30 mouse cellular contexts compared by ENCODE assay signal in the genomic region with DNA sequence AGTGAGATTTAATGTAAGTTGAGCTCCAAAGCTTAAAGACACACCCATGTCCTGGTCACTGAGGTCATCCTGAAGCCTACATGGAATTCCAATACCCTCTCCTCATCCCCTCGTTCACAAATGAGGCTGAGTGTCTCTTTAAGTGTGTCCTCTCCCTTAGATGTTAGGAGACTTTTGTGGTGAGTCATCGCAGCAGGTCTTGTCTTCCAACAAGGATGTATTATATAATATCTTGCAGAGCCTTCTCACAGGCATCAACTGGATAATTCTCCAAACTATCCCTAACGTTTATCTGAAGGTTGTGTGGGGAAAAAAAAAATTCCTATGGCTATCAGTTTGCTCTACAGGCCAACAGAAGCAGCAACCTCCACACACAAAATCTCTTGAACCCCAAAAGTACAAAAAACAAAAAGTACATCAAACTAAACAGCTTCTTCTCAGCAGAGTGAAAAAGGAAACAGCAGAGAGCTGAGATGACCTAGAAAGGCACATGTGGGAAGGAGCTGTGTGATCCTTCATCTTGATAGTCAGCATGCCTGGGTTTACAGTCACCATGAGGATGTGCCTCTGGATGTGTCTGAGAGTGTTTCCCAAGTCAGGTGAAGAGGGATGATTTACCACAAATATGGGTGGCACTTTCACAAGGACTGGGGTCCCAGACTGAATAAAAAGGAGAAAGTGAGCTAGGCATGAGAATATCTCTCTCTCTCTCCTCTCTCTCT. TPM values are rescaled to one million over a fixed set of nuclear protein-coding genes. Genes with fewer than 3 reads are reported as not detected.
DNase-seq lines count a peak whose midpoint lies in the region; ATAC-seq and TF ChIP-seq lines count a peak whose summit lies in the region.
"Had no signal": no experiment of that assay in that cellular context is flagged by ENCODE, and none has a peak within 500 bp of the region (broad histone marks: within the 10 kb centered on the region; RNA-seq: fewer than 3 reads in every experiment).

No protein-coding gene starts in this region.

- TF ChIP-seq CTCF in cortical plate, adult 2 months (IDR thresholded peaks at IDR 0.05; ENCODE audit: extremely low read depth, insufficient read depth, low read length): no peak
- TF ChIP-seq CTCF in forebrain, postnatal 0 days (IDR thresholded peaks at IDR 0.05; ENCODE audit: low read depth): no peak
- TF ChIP-seq CTCF in midbrain, postnatal 0 days (IDR thresholded peaks at IDR 0.05): no peak

- peaks cover 44% of the 10 kb centered on the region for H3K4me1 ChIP-seq in liver, embryonic 12.5 days
- peaks cover 4% of the 10 kb centered on the region for H3K4me1 ChIP-seq in cortical plate, adult 2 months (ENCODE audit: control insufficient read depth, insufficient read depth, low read length)
- H3K4me1 ChIP-seq in liver, embryonic 16.5 days (ENCODE audit: control insufficient read depth, low read depth, low read length): peaks cover 30% of the 10 kb centered on the region
- no peaks in the 10 kb centered on the region for H3K4me1 ChIP-seq in forebrain, postnatal 0 days (ENCODE audit: insufficient read depth)
- no peaks in the 10 kb centered on the region for H3K4me1 ChIP-seq in midbrain, postnatal 0 days (ENCODE audit: insufficient read depth, low read length)
- H3K4me1 ChIP-seq: embryonic facial prominence, embryonic 15.5 days; forebrain, embryonic 10.5 days; midbrain, embryonic 15.5 days; stomach, embryonic 15.5 days had no signal

- H3K36me3 ChIP-seq in liver, embryonic 12.5 days: no peaks in the 10 kb centered on the region
- H3K36me3 ChIP-seq in liver, embryonic 16.5 days (ENCODE audit: control insufficient read depth, insufficient read depth): no peaks in the 10 kb centered on the region
- no peaks in the 10 kb centered on the region for H3K36me3 ChIP-seq in forebrain, postnatal 0 days (ENCODE audit: insufficient read depth)
- no peaks in the 10 kb centered on the region for H3K36me3 ChIP-seq in midbrain, postnatal 0 days (ENCODE audit: insufficient read depth, low read length)
- H3K36me3 ChIP-seq: embryonic facial prominence, embryonic 15.5 days; forebrain, embryonic 10.5 days; heart, embryonic 15.5 days; midbrain, embryonic 15.5 days; stomach, embryonic 15.5 days had no signal

- H3K27ac ChIP-seq in liver, embryonic 12.5 days: peak overlapping the region; percentile 59; the same call in 1 of the 2 replicates
- peak overlapping the region; percentile 86 for H3K27ac ChIP-seq in cortical plate, adult 2 months (ENCODE audit: insufficient read depth, low read length)
- 0 out of 2 replicates have a peak overlapping the region, but pooled peaks have one; percentile 17 for H3K27ac ChIP-seq in liver, embryonic 16.5 days (ENCODE audit: low read length)
- no peak overlapping the region for H3K27ac ChIP-seq in forebrain, postnatal 0 days (ENCODE audit: low read depth, low read length)
- H3K27ac ChIP-seq in midbrain, postnatal 0 days (ENCODE audit: low read depth, low read length): no peak overlapping the region
- H3K27ac ChIP-seq: embryonic facial prominence, embryonic 15.5 days; forebrain, embryonic 10.5 days; heart, embryonic 15.5 days; hindbrain, postnatal 0 days; midbrain, embryonic 15.5 days; stomach, embryonic 15.5 days had no signal

- TF ChIP-seq POLR2A in cortical plate, adult 2 months (IDR thresholded peaks at IDR 0.05; ENCODE audit: extremely low read depth, insufficient read depth, low read length): no peak

- DNase-seq in heart, adult 11 months: peak; percentile 88
- DNase-seq in heart, postnatal 14 days: no peak
- DNase-seq in liver: no peak
- no peak for DNase-seq in forebrain, postnatal 0 days
- DNase-seq in midbrain, postnatal 0 days (ENCODE audit: low spot score): no peak
- DNase-seq: adrenal gland, postnatal 10 days; cerebellum, adult 11 months; cerebellum, postnatal 14 days; embryo, embryonic 11 days; kidney, adult 9 months; kidney, postnatal 25 days; lung, adult 18-20 months; thymus, adult 2 months had no signal

- no peak overlapping the region for H3K4me2 ChIP-seq in liver, embryonic 12.5 days
- no peak overlapping the region for H3K4me2 ChIP-seq in liver, embryonic 16.5 days (ENCODE audit: low read depth, low read length)
- no peak overlapping the region for H3K4me2 ChIP-seq in forebrain, postnatal 0 days (ENCODE audit: low read depth)
- no peak overlapping the region for H3K4me2 ChIP-seq in midbrain, postnatal 0 days (ENCODE audit: low read depth, low read length, poor library complexity, severe bottlenecking)
- H3K4me2 ChIP-seq: embryonic facial prominence, embryonic 15.5 days; heart, embryonic 15.5 days; midbrain, embryonic 15.5 days; stomach, embryonic 15.5 days had no signal

- no peak overlapping the region for H3K4me3 ChIP-seq in liver, embryonic 12.5 days
- no peak overlapping the region for H3K4me3 ChIP-seq in cortical plate, adult 2 months (ENCODE audit: insufficient read depth, low read length)
- H3K4me3 ChIP-seq in liver, embryonic 16.5 days (ENCODE audit: low read depth, low read length): no peak overlapping the region
- no peak overlapping the region for H3K4me3 ChIP-seq in forebrain, postnatal 0 days (ENCODE audit: low read depth, low read length)
- H3K4me3 ChIP-seq in midbrain, postnatal 0 days (ENCODE audit: low read depth, low read length): no peak overlapping the region
- H3K4me3 ChIP-seq: embryonic facial prominence, embryonic 15.5 days; forebrain, embryonic 10.5 days; heart, embryonic 15.5 days; midbrain, embryonic 15.5 days; stomach, embryonic 15.5 days had no signal

- H3K9me3 ChIP-seq in liver, embryonic 12.5 days (replicated peaks): no peaks in the 10 kb centered on the region
- H3K9me3 ChIP-seq in liver, embryonic 16.5 days (replicated peaks; ENCODE audit: control insufficient read depth, low read length): no peaks in the 10 kb centered on the region
- H3K9me3 ChIP-seq in forebrain, postnatal 0 days (ENCODE audit: low read length): no peaks in the 10 kb centered on the region
- no peaks in the 10 kb centered on the region for H3K9me3 ChIP-seq in midbrain, postnatal 0 days (ENCODE audit: low read length)
- H3K9me3 ChIP-seq: embryonic facial prominence, embryonic 15.5 days; forebrain, embryonic 10.5 days; heart, embryonic 15.5 days; midbrain, embryonic 15.5 days; stomach, embryonic 15.5 days had no signal

- intact Hi-C loops in heart, postnatal 14 days (cut with DNase I): no loop called here

- H3K27me3 ChIP-seq in liver, embryonic 12.5 days (replicated peaks): no peaks in the 10 kb centered on the region
- no peaks in the 10 kb centered on the region for H3K27me3 ChIP-seq in liver, embryonic 16.5 days (ENCODE audit: control insufficient read depth, insufficient read depth, low read depth, low read length)
- no peaks in the 10 kb centered on the region for H3K27me3 ChIP-seq in forebrain, postnatal 0 days (ENCODE audit: insufficient read depth, low read length)
- no peaks in the 10 kb centered on the region for H3K27me3 ChIP-seq in midbrain, postnatal 0 days (ENCODE audit: insufficient read depth, low read length)
- H3K27me3 ChIP-seq: embryonic facial prominence, embryonic 15.5 days; heart, embryonic 15.5 days; midbrain, embryonic 15.5 days; stomach, embryonic 15.5 days had no signal

- no peak overlapping the region for H3K9ac ChIP-seq in liver, embryonic 12.5 days
- no peak overlapping the region for H3K9ac ChIP-seq in liver, embryonic 16.5 days (ENCODE audit: low read depth, low read length)
- H3K9ac ChIP-seq in forebrain, postnatal 0 days: no peak overlapping the region
- H3K9ac ChIP-seq in midbrain, postnatal 0 days (replicated peaks; ENCODE audit: low read length, poor library complexity, severe bottlenecking): no peak overlapping the region
- H3K9ac ChIP-seq: embryonic facial prominence, embryonic 15.5 days; heart, embryonic 15.5 days; midbrain, embryonic 15.5 days; stomach, embryonic 15.5 days had no signal

- ATAC-seq in liver, embryonic 12.5 days: no peak
- no peak for ATAC-seq in liver, embryonic 16.5 days (ENCODE audit: low read depth)
- no peak for ATAC-seq in forebrain, postnatal 0 days
- ATAC-seq in midbrain, postnatal 0 days (ENCODE audit: low FRiP score): no peak
- ATAC-seq: hindbrain, postnatal 0 days; midbrain, embryonic 15.5 days had no signal

- WGBS in liver, embryonic 12.5 days (ENCODE audit: insufficient replicate concordance): 55% methylated on average over 3 of the region's 3 CpGs
- 64% methylated on average over 3 of the region's 3 CpGs for WGBS in liver, embryonic 16.5 days (ENCODE audit: insufficient replicate concordance)
- 73% methylated on average over 3 of the region's 3 CpGs for WGBS in forebrain, postnatal 0 days
- 89% methylated on average over 3 of the region's 3 CpGs for WGBS in midbrain, postnatal 0 days

RNA-seq across cellular contexts. Expression of a gene that starts 56.4 kb away (rescaled TPM):
- under 1 TPM; 0.61 to 0.91 TPM for total RNA-seq in heart, postnatal 14 days (2021)
- polyA plus RNA-seq in liver, embryonic 12.5 days (2016; fragmentation: Nextera tagmentation; extraction: Ambion mirVana): 3.7 and 4.1 TPM in 2 replicates
- not detected in 2 replicates for polyA plus RNA-seq in cortical plate, adult 2 months (2012; rRNA removed)
- 1.4 and 1.8 TPM in 2 replicates for polyA plus RNA-seq in liver, embryonic 16.5 days (2015; fragmentation: Nextera tagmentation; extraction: Ambion mirVana)
- not detected in 2 replicates for total RNA-seq in forebrain, postnatal 0 days (2014; rRNA removed)
- polyA plus RNA-seq in forebrain, postnatal 0 days (2015; fragmentation: Nextera tagmentation; extraction: Ambion mirVana): not detected in 2 replicates
- not detected in 2 replicates for total RNA-seq in midbrain, postnatal 0 days (2014; rRNA removed)
- polyA plus RNA-seq in midbrain, postnatal 0 days (2015; fragmentation: Nextera tagmentation; extraction: Ambion mirVana): not detected in 2 replicates
- total RNA-seq: adrenal gland, postnatal 10 days; ES-E14; hematopoietic stem cell, adult 5-6 weeks; hindbrain, postnatal 0 days; left cerebral cortex, adult 8-10 months; neutrophil, adult 5-6 weeks had no signal
- polyA plus RNA-seq: activated CD4-positive, CD25-positive, alpha-beta regulatory T cell, adult 4 months; brain, embryonic 14.5 days; CD4-positive, CD25-positive, alpha-beta regulatory T cell, adult 4 months; embryonic facial prominence, embryonic 15.5 days; hindbrain, postnatal 0 days; midbrain, embryonic 15.5 days; urinary bladder, adult 2 months had no signal

Comparison
In these comparisons a context has a peak if more than half of its experiments do, and no peak if none do; other contexts are left out.
1. H3K27ac ChIP-seq: peak in liver, embryonic 12.5 days (single experiment), cortical plate, adult 2 months (single experiment) and liver, embryonic 16.5 days (single experiment); none in forebrain, postnatal 0 days (single experiment) and midbrain, postnatal 0 days (single experiment).